Mouse (Mus musculus) kidney, adult 2 months (tissue): ENCODE results near the gene Gm436.

Source experiments
- CTCF ChIP-seq: fragments of 200-500 bp; conservative IDR thresholded peaks from 2 replicates; pipeline ENCODE4 v1.5.1; 2011; ENCODE audit warnings: low read depth, mild to moderate bottlenecking, control low read depth, low read length, moderate library complexity, mixed read lengths; ENCODE audit not compliant: insufficient read depth, insufficient read length
- POLR2A ChIP-seq: fragments of 200-500 bp; IDR thresholded peaks from one replicate; pipeline ENCODE4 v1.6.1; 2011; ENCODE audit warnings: low read depth, low read length, control low read depth

DNA sequence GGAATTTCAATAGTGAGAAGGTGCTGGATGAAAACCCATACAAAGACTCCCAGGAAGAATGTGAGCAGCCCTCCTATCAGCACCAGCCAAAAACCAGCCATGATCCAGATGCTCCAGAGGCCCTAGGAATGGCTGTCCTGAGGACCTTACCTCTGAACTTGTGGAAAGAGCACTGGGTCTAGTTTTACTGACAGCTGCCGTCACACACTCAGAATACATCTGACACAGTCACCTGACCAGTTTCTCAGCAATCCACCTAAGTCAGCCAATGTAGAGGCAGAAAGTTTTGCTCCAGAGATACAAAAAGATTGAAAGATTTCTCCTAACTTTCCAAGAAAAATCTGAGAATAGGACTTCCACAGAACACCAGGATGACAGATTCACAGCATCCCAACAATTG is 35.1 kb upstream of the Gm436 start, which contains the start of gene Gm13178:
- TF ChIP-seq POLR2A (no peak), CTCF (no peak)
